Mouse (Mus musculus) heart, embryonic 13.5 days (tissue): Measurements from ENCODE around the gene Acer3. TPM values are rescaled to one million over a fixed set of nuclear protein-coding genes. Genes with fewer than 3 reads are reported as not detected.

Experiments used
- ATAC-seq: fragments of 200-750 bp; cut with Nextera tagmentation; 2 replicates; pipeline ENCODE4 v1.8.0; 2017; ENCODE audit warnings: moderate TSS enrichment; ENCODE audit not compliant: insufficient number of reproducible peaks, low FRiP score, low TSS enrichment; ENCODE audit errors: extremely low read depth
- H3K27ac ChIP-seq: fragments of 300-500 bp; sonication (generic); replicated peaks from 2 replicates; pipeline ENCODE4 v1.5.1; 2015; ENCODE audit warnings: moderate library complexity, mild to moderate bottlenecking, inconsistent platforms
- H3K27me3 ChIP-seq: fragments of 300-500 bp; sonication (generic); replicated peaks from 2 replicates; pipeline ENCODE4 v1.6.1; 2015; ENCODE audit warnings: mild to moderate bottlenecking, inconsistent platforms
- H3K36me3 ChIP-seq: fragments of 300-500 bp; sonication (generic); 2 replicates; pipeline ENCODE4 v1.6.1; 2015; ENCODE audit warnings: mild to moderate bottlenecking, inconsistent platforms
- H3K4me1 ChIP-seq: fragments of 300-500 bp; sonication (generic); 2 replicates; pipeline ENCODE4 v1.6.1; 2015; ENCODE audit warnings: inconsistent platforms
- H3K4me2 ChIP-seq: fragments of 300-500 bp; sonication (generic); 2 replicates; pipeline ENCODE4 v1.6.1; 2015; ENCODE audit warnings: inconsistent platforms, mild to moderate bottlenecking, moderate library complexity
- H3K4me3 ChIP-seq: fragments of 300-500 bp; sonication (generic); 2 replicates; pipeline ENCODE4 v1.5.1; 2015; ENCODE audit warnings: moderate library complexity, mild to moderate bottlenecking, inconsistent platforms
- H3K9ac ChIP-seq: fragments of 300-500 bp; sonication (generic); 2 replicates; pipeline ENCODE4 v1.6.1; 2015; ENCODE audit warnings: inconsistent platforms, mild to moderate bottlenecking, moderate library complexity
- H3K9me3 ChIP-seq: fragments of 300-500 bp; sonication (generic); 2 replicates; pipeline ENCODE4 v1.6.1; 2016; ENCODE audit warnings: inconsistent platforms
- WGBS: fragments of 180-500 bp; shearing (Covaris S2); methylation state at CpG from one replicate; pipeline ENCODE4 v1.1.7; 2015; ENCODE audit warnings: mixed read lengths; 5-methylcytosine and 5-hydroxymethylcytosine counted together
- polyA plus RNA-seq: library from polyadenylated mRNA; unstranded; fragments of >200 nt; fragmentation: Nextera tagmentation; extraction: Ambion mirVana; gene quantifications from 2 replicates; pipeline ENCODE4 v1.2.1, GENCODE M21; 2015

The Acer3 gene
- 18.9 and 24.6 TPM in 2 replicates for polyA plus RNA-seq

DNA sequence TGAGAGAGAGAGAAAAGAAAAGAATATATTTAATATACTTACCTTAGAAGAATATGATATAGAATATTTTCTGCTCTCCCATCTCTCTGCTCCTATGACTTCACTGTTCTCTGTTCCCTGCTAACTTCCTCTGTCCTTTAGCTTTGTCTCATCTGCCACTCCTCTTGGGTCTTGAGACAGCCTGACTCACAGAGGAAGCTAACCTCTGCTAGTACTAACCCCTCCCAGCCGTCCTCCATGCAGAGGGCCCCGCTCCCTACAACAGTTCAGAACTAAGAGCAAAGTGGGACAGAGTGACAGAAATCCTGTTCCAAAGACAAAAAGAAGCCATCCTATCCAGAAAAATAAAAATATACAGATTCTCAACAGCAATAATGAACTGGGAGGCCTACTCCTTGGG lies at the start of gene Acer3:
Acer3 (minus strand) TSS at position 126 of the 400 bp plus-strand sequence.
- no peak within 1 kb of the TSS for H3K4me3 ChIP-seq
- no peaks in the 10 kb centered on the region for H3K36me3 ChIP-seq
- no peak for ATAC-seq
- no peak within 1 kb of the TSS for H3K9ac ChIP-seq
- 72% methylated on average over 2 of the region's 2 CpGs for WGBS
- H3K9me3 ChIP-seq: no peaks in the 10 kb centered on the region
- no peak within 1 kb of the TSS for H3K4me2 ChIP-seq
- no peak within 1 kb of the TSS for H3K27ac ChIP-seq
- H3K4me1 ChIP-seq: peaks cover 16% of the 10 kb centered on the region
- no peaks in the 10 kb centered on the region for H3K27me3 ChIP-seq

DNA sequence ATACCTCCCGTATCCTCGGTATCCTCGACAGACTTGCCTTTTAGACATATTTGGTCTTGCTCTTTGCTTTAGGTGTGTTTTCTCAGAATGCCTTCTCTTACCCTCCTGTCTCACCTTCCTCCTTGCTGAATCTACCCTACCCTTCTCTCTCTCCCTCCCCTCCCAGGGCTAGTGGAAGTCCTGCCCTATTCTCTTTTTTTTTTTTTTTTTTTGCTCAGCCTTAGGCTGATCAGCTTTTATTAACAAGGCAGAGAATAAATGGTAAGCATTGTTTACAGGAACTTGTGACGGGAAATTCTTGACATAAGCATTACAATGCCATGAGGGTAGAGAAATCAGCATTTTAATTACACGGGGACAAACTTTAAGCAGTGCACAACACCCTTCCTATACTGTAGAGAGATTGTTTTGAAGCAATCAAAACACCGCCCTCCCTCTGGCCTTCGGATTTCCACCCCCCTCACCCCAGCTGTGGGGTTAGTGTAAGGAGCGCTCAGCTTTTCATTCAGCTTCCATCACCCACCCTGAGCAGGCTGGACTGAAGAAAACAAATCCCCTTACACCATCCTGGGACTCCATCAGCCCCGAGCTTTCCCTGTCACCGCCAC lies 48.9 kb upstream of the Acer3 start:
- H3K4me2 ChIP-seq: no peak overlapping the region
- no peak overlapping the region for H3K4me3 ChIP-seq
- H3K4me1 ChIP-seq: peaks cover 4% of the 10 kb centered on the region; the same call in 1 of the 2 replicates
- 59% methylated on average over 10 of the region's 10 CpGs for WGBS
- H3K36me3 ChIP-seq: no peaks in the 10 kb centered on the region
- H3K27me3 ChIP-seq: no peaks in the 10 kb centered on the region
- ATAC-seq: no peak
- no peak overlapping the region for H3K27ac ChIP-seq
- H3K9ac ChIP-seq: no peak overlapping the region
- 0 out of 2 replicates have a peak, but pooled peaks cover under 1% of the 10 kb centered on the region for H3K9me3 ChIP-seq

DNA sequence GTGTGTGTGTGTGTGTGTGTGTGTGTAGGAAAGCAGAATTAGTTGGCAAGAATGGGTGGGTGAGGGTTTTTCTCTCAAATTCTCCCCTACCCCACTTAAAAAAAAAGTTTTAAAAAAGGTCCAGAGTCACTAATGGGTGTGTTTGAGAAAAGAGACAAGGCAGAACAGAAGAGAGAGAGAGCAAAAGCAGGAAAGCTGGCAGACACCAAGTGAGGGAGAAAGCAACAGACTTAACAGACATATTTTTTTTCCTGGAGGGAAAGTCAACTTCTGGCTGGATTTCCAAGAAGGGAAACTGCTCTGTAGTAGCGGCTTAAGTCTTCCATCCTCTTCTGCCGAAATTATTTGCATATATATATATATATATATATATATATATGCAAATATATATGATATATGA lies 40.7 kb upstream of the Acer3 start:
- peak overlapping the region; percentile 83 for H3K4me3 ChIP-seq
- ATAC-seq: no peak
- peak overlapping the region; percentile 96 for H3K4me2 ChIP-seq
- H3K4me1 ChIP-seq: peaks cover 31% of the 10 kb centered on the region
- H3K9me3 ChIP-seq: 0 out of 2 replicates have a peak, but pooled peaks cover 7% of the 10 kb centered on the region
- peak overlapping the region; percentile 85 for H3K27ac ChIP-seq
- H3K27me3 ChIP-seq: no peaks in the 10 kb centered on the region
- peak overlapping the region; percentile 90 for H3K9ac ChIP-seq
- no peaks in the 10 kb centered on the region for H3K36me3 ChIP-seq
- 30% methylated on average over 2 of the region's 2 CpGs for WGBS

DNA sequence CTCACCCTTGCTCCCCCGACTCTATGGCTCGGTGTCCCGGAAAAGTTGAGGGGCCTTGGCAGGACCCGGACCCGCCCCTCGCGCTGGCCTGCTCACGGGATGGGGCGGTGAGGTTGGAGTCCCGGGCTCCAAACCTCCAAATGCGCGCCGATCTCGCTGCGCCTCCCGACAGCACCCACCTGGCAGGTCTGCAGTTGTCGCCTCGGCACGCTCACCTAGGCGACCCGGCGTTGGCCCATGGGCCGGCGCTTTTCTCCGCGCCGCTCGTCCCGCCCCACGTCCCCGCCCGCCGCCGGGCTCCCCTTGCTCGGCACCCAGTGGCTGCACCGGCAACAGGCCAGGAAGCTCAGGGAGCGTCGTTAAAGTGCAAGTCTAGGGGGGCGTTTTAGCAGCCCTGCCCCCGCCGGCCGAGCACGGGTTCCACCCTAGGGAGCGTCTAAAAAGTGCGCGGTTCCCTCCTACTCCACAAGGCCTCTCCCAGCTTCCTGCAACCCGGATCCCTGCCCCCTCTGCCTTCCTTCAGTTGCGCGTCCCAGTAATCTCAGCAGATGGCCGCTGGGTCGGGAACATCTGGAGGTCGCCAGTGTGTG lies 40.1 kb upstream of the Acer3 start, which contains the start of gene Tsku:
Tsku (minus strand) TSS at position 266 of the 590 bp plus-strand sequence.
- peak within 1 kb of the TSS; percentile 85 for H3K27ac ChIP-seq
- peak; percentile 77 for ATAC-seq
- H3K27me3 ChIP-seq: no peaks in the 10 kb centered on the region
- peak within 1 kb of the TSS; percentile 96 for H3K4me2 ChIP-seq
- under 1% methylated on average over 45 of the region's 52 CpGs for WGBS
- H3K9ac ChIP-seq: peak within 1 kb of the TSS; percentile 90
- H3K9me3 ChIP-seq: 0 out of 2 replicates have a peak, but pooled peaks cover 7% of the 10 kb centered on the region
- peak within 1 kb of the TSS; percentile 83 for H3K4me3 ChIP-seq
- H3K36me3 ChIP-seq: no peaks in the 10 kb centered on the region
- peaks cover 36% of the 10 kb centered on the region for H3K4me1 ChIP-seq

DNA sequence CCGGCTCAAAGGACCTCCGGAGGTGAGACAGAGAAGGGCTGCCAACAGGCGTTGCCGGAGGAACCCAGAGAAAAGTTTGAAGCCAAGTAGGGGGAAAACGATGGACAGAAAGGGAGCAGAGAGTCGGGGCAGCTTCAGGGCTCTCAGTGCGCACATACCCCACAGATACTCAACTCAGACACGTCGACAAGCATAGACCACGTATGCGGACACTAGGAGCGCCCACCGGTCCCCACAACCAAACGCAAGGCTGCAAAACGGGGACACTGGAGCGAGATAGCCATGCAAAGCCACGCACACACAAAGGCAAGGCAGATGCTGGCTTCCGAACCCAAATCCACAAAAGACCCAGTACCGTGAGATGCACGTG lies 39.6 kb upstream of the Acer3 start:
- H3K36me3 ChIP-seq: 0 out of 2 replicates have a peak, but pooled peaks cover 3% of the 10 kb centered on the region
- no peaks in the 10 kb centered on the region for H3K27me3 ChIP-seq
- H3K9ac ChIP-seq: peak overlapping the region; percentile 90
- peaks cover 41% of the 10 kb centered on the region for H3K4me1 ChIP-seq
- peak overlapping the region; percentile 83 for H3K4me3 ChIP-seq
- no peak for ATAC-seq
- peak overlapping the region; percentile 85 for H3K27ac ChIP-seq
- peak overlapping the region; percentile 96 for H3K4me2 ChIP-seq
- 0 out of 2 replicates have a peak, but pooled peaks cover 7% of the 10 kb centered on the region for H3K9me3 ChIP-seq
- under 1% methylated on average over 20 of the region's 20 CpGs for WGBS

DNA sequence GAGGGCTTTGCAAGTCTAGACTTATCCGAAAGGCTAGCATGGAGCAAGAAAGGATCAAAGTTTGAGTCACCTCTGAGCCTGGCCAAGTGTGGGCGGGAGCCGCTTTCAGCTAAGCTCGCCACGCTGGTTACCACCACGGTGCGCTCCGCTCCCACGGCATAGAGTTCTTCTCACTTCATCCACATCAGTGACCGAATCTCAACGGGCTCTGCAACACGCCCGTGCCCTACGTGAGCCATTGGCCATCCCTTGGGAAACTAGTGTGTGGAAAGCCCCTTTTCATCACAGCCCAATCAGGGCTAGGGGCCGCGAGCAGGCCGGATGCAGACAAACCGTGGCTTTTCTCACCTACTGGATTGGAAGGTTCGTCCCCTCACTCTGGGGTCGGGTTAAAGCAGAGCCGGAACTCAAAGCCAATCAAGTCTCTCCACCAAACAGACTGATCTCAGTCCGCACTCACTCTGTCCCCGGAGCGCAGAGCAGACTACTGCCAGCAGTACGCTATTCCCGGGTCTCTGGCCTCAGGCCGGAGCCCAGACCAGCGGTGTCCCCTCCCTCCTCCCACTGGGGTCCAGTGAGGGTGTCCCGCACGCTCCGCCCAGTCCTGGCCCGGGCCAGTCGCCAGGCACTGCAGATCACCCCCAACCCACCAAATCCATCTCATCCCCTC lies 39.1 kb upstream of the Acer3 start:
- Histone ChIP-seq H3K4me3 (peak overlapping the region; percentile 83), H3K27me3 (no peaks in the 10 kb centered on the region), H3K4me2 (peak overlapping the region; percentile 96), H3K27ac (peak overlapping the region; percentile 85), H3K9ac (peak overlapping the region; percentile 90), H3K4me1 (peaks cover 47% of the 10 kb centered on the region), H3K9me3 (0 out of 2 replicates have a peak, but pooled peaks cover 7% of the 10 kb centered on the region), H3K36me3 (0 out of 2 replicates have a peak, but pooled peaks cover 3% of the 10 kb centered on the region)
- peak; percentile 56; the same call in 1 of the 2 replicates for ATAC-seq
- WGBS: 1% methylated on average over 33 of the region's 33 CpGs

DNA sequence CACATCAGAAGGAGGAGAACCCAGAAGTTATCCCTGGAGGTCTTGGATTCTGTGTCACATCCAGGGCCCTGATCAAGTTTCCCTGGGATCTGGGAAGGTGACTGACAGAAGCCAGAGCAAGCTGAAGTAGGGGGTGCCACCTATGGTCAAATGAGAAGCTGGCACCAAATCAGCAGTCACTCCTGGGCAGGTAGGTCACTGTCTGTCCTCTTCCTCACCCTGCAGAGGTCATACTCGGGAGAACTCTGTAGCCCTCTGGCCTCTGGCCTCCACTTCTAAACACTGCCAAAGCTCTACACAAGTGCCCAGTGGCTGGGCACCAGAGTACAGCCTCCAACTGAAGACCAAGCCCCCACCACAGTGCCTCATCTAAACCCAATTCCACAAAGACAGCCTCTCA lies 37.0 kb upstream of the Acer3 start:
- no peak for ATAC-seq
- peaks cover 60% of the 10 kb centered on the region for H3K4me1 ChIP-seq
- WGBS: 78% methylated on average over 1 of the region's 1 CpGs
- H3K9ac ChIP-seq: no peak overlapping the region
- no peaks in the 10 kb centered on the region for H3K9me3 ChIP-seq
- no peak overlapping the region for H3K4me3 ChIP-seq
- no peak overlapping the region for H3K4me2 ChIP-seq
- H3K27ac ChIP-seq: no peak overlapping the region
- peaks cover 4% of the 10 kb centered on the region; the same call in 1 of the 2 replicates for H3K36me3 ChIP-seq
- H3K27me3 ChIP-seq: no peaks in the 10 kb centered on the region

DNA sequence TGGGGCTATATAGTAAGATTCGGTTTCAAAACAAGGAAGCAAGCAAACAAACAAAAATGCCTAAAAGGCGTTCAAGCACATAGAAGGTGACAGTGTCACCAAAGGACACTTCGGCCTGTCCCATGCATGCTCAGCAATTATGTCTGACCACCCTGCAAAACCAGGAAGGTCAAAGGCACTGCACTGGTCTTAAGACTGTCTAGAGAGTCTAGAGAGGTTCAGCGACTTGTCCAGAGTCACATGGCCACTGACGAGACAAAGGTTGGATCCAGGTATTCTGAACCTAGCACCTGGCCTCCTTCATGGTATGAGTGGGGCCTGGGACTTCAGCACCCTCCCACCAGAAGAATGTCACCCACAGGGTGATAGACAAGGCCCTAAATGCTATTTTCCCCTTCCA lies 36.3 kb upstream of the Acer3 start:
- Histone ChIP-seq H3K9me3 (no peaks in the 10 kb centered on the region), H3K4me2 (no peak overlapping the region), H3K9ac (no peak overlapping the region), H3K4me3 (no peak overlapping the region), H3K36me3 (peaks cover 11% of the 10 kb centered on the region), H3K4me1 (peaks cover 60% of the 10 kb centered on the region), H3K27ac (no peak overlapping the region), H3K27me3 (no peaks in the 10 kb centered on the region)
- 80% methylated on average over 5 of the region's 5 CpGs for WGBS
- no peak for ATAC-seq

DNA sequence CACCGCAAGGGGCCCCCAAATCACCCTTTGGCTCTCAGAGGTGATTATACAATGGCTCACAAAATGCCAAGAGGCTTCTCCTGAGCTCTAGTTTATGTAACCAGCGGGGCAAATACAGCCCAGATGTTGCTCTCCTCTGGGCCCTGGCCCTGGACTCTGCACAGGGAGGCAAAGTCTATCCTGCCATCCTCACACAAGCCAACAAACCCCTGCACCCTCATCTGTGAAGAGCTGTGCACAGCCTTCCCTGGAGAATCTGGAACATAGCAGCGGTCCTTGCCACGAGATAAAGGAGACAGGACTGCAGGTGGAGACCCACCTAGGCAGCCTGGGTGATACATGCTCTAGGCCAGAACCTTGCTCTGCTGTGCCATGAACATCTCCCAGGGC lies 33.9 kb upstream of the Acer3 start:
- Histone ChIP-seq H3K9me3 (no peaks in the 10 kb centered on the region), H3K9ac (peak overlapping the region; percentile 5; the same call in 1 of the 2 replicates), H3K36me3 (peaks cover 33% of the 10 kb centered on the region), H3K4me1 (peaks cover 48% of the 10 kb centered on the region), H3K27me3 (no peaks in the 10 kb centered on the region), H3K4me3 (no peak overlapping the region), H3K27ac (no peak overlapping the region), H3K4me2 (no peak overlapping the region; the same call in 1 of the 2 replicates)
- ATAC-seq: no peak
- WGBS: 65% methylated on average over 4 of the region's 4 CpGs

DNA sequence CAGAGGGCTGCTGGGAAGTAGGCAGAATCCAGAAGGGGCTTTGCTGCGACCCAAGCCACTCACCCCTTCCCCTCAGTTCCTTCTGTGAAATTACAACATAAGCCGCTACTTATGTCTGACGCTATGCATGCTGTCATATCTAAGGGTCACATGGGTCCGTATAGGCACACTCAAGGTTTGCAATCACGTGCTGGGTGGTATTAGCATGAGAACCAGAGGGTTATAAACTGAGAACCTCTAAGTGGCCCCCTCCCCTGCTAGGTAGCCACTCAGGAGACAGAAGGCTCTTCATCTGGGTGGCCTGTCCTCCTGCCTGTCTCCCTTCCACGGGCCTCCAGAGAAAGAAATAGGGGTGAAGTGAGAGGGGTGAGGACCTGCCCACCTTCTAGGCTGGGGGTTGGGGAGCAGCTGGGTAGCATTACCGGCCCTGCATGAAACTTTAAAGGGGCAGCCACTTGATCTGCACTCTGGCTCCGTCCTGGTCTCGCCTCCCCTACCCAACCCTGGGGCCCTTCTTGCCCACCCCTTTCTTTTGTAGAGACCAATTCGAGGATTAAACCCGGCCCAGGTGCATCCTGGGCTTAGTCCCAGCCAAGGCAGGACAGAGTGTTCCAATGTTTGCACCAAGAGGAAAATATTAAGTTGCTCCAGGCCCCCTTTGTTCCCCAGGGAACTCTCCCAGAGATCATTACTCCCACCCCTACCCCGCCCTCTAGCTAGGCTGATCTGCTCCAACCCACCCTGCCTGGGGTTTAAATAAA lies 33.3 kb upstream of the Acer3 start:
- Histone ChIP-seq H3K9me3 (no peaks in the 10 kb centered on the region), H3K36me3 (peaks cover 35% of the 10 kb centered on the region), H3K9ac (peak overlapping the region; percentile 5; the same call in 1 of the 2 replicates), H3K27ac (no peak overlapping the region), H3K4me3 (no peak overlapping the region), H3K4me2 (no peak overlapping the region; the same call in 1 of the 2 replicates), H3K4me1 (peaks cover 42% of the 10 kb centered on the region), H3K27me3 (no peaks in the 10 kb centered on the region)
- 43% methylated on average over 12 of the region's 12 CpGs for WGBS
- ATAC-seq: no peak

DNA sequence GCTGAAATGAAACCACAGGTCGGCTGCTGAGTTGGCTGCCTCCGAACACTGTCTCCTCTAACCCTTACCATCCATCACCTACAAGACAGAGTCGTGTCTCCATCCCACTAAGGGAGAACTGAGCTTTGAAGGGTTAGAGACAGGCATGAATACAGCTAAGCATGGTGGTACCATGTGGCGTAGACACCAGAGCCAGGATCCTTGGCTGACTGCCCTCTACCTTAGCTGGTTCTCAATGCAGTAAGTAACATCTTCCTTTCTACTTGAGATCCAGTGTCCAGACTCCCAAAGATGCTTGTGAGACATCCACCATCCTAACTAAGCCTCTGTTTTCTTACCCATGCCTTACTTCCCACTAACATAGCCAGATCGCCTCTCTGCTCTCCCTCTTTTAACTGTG lies 32.6 kb upstream of the Acer3 start:
- no peaks in the 10 kb centered on the region for H3K9me3 ChIP-seq
- no peak for ATAC-seq
- no peak overlapping the region for H3K27ac ChIP-seq
- H3K4me3 ChIP-seq: no peak overlapping the region
- H3K9ac ChIP-seq: no peak overlapping the region
- WGBS: 83% methylated on average over 5 of the region's 5 CpGs
- H3K36me3 ChIP-seq: peaks cover 35% of the 10 kb centered on the region
- H3K4me2 ChIP-seq: no peak overlapping the region
- no peaks in the 10 kb centered on the region for H3K27me3 ChIP-seq
- peaks cover 36% of the 10 kb centered on the region for H3K4me1 ChIP-seq
